Mouse (Mus musculus): ENCODE measurements around the gene Car5b. TPM values are rescaled to one million over a fixed set of nuclear protein-coding genes. Genes with fewer than 3 reads are reported as not detected.
A peak's percentile ranks its signal among the peaks of the same experiment; 100 is the strongest.

Car5b gene
- polyA plus RNA-seq, 1 experiment from 2014 or later: 0.34 TPM

DNA sequence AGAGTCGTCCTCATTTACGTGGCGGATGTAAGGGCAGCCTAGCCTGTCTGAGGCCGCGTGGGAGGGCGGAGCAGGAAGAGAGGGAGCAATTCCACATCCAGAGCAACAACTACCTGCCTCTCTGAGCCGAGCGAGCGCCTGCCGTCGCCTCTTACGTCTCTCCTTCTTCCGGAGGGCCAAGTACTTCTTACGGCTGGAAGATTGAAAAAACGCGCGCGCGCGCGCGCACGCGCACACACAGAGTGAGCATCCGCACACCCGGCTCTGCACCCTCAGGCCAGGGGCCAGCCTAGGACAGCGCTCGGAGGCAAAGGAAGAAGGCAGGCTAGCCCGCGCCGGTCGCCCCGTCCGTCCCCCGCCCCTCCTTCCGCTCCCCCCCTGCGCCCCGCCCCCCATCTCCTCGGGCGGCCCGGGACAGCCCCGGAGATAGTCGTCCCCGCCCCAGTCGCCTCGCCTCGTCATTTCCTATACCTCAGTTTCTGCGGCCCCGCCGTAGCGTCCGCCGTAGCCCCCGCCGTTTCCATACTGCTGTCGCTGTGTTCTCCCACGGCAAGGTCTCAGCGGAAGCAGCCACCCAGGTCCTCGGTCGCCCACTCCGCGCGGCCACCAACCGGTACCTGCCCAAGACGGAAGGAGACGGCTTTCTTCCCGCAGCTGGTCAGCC lies 69.9 kb downstream of the Car5b start:
- Histone ChIP-seq H3K4me1 (ENCODE audit: control insufficient read depth, insufficient read depth, low read length) (no peaks in the 10 kb centered on the region), H3K36me3 (replicated peaks; ENCODE audit: control insufficient read depth, insufficient read depth, low read depth, low read length) (no peaks in the 10 kb centered on the region), H3K9ac (replicated peaks; ENCODE audit: low read length) (peak overlapping the region; percentile 77), H3K27ac (replicated peaks; ENCODE audit: low read depth, low read length) (peak overlapping the region; percentile 95), H3K27me3 (ENCODE audit: control insufficient read depth, insufficient read depth, low read length) (no peaks in the 10 kb centered on the region), H3K4me2 (ENCODE audit: low read depth, low read length) (peak overlapping the region; percentile 45), H3K4me3 (ENCODE audit: low read depth, low read length) (peak overlapping the region; percentile 54), H3K9me3 (replicated peaks; ENCODE audit: control insufficient read depth, low read length) (no peaks in the 10 kb centered on the region)
- DNase-seq (ENCODE audit: low spot score) (peak; percentile 69), ATAC-seq (replicated peaks; ENCODE audit: insufficient number of reproducible peaks, low FRiP score, low TSS enrichment, low read depth) (peak; percentile 91)
- 11% methylated on average over 38 of the region's 67 CpGs for WGBS

DNA sequence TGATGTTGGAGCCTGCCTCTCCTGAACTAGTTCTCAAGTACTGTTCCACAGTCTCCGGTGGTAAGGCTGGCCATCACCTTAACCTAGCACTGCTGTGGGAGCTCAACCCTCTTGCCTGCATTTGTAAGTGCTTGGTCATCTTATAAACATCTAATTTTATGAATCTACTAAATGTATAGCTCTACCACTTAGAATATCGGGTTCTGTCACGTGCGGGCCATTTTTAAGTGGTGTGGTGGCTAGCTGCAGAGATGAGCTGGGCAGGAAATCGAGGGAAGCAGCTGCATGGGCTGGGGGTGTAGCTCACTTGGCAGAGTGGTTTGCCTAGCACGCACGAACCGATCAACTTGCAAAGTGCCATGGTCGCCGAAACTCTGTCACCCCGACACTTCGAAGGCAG lies 70.4 kb downstream of the Car5b start:
- Histone ChIP-seq H3K36me3 (replicated peaks; ENCODE audit: control insufficient read depth, insufficient read depth, low read depth, low read length) (no peaks in the 10 kb centered on the region), H3K9me3 (replicated peaks; ENCODE audit: control insufficient read depth, low read length) (no peaks in the 10 kb centered on the region), H3K4me2 (ENCODE audit: low read depth, low read length) (peak overlapping the region; percentile 45), H3K9ac (replicated peaks; ENCODE audit: low read length) (peak overlapping the region; percentile 77), H3K27me3 (ENCODE audit: control insufficient read depth, insufficient read depth, low read length) (no peaks in the 10 kb centered on the region), H3K4me1 (ENCODE audit: control insufficient read depth, insufficient read depth, low read length) (no peaks in the 10 kb centered on the region), H3K4me3 (ENCODE audit: low read depth, low read length) (peak overlapping the region; percentile 54), H3K27ac (replicated peaks; ENCODE audit: low read depth, low read length) (peak overlapping the region; percentile 95)
- DNase-seq (ENCODE audit: low spot score) (peak; percentile 1), ATAC-seq (replicated peaks; ENCODE audit: insufficient number of reproducible peaks, low FRiP score, low TSS enrichment, low read depth) (no peak)
- WGBS: 29% methylated on average over 12 of the region's 12 CpGs

DNA sequence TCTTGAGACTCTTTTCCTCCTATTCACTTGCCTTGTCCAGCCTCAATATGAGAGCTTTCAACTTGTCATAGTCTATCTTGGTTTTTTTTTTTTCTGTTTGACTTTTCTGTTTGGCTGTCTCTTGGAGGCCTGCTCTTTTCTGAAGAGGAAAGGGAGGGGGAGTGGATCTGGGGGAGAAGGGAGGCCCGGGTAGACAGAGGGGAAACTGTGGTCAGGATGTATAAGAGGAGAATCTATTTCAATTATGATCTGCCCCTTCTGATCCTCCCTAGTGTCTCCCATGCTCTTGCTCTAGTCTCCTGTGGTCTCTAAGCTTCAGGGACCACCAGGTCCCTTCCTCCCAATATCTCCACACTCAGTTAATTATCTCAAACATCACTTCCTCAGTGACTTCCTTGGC lies 76.2 kb downstream of the Car5b start:
- Histone ChIP-seq H3K9me3 (replicated peaks; ENCODE audit: control insufficient read depth, low read length) (no peaks in the 10 kb centered on the region), H3K4me3 (ENCODE audit: low read depth, low read length) (no peak overlapping the region), H3K9ac (replicated peaks; ENCODE audit: low read length) (no peak overlapping the region), H3K4me2 (ENCODE audit: low read depth, low read length) (no peak overlapping the region), H3K4me1 (ENCODE audit: control insufficient read depth, insufficient read depth, low read length) (no peaks in the 10 kb centered on the region), H3K36me3 (replicated peaks; ENCODE audit: control insufficient read depth, insufficient read depth, low read depth, low read length) (no peaks in the 10 kb centered on the region), H3K27ac (replicated peaks; ENCODE audit: low read depth, low read length) (no peak overlapping the region), H3K27me3 (ENCODE audit: control insufficient read depth, insufficient read depth, low read length) (no peaks in the 10 kb centered on the region)
- ATAC-seq (replicated peaks; ENCODE audit: insufficient number of reproducible peaks, low FRiP score, low TSS enrichment, low read depth) (no peak), DNase-seq (ENCODE audit: low spot score) (no peak)
- WGBS: 75% methylated on average over 1 of the region's 1 CpGs

DNA sequence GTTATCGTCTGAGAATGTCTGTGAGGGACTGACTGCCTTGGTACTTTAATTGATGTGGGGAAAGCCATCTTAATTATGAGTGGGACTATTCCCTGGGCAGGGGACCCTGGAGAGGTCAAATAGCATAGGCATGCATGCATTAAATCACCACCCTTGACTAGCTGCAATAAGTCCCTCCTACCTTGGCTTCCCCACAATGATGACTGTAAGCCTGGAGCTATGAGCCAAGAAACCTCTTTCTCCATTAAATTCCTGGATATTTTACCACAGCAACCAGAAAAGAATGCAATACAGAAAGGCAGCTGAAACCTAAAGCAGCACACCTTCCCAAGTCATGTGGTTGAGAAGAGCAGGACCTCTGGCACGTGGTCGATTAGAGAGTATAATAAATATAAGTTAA lies 83.4 kb downstream of the Car5b start:
- WGBS: 91% methylated on average over 3 of the region's 3 CpGs

DNA sequence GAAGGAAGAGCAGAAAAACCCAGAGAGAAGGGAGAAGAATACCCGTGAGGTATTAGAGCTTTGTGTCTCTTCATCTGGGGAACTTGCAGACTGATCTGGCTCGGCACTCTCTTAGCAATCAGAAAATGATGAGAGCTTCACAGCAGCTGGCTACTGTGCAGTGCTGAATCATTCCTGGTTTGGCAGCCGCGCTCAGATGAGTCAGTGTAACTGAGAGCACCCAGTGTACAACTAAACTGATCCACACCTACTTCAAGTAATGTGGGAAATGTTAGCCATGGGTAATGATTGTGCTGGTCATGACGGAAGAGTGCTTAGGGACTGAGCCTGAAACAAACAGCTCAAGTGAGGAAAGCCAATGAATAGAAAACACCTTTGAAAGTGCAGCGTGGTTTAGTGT lies 89.2 kb downstream of the Car5b start:
- H3K4me1 ChIP-seq (ENCODE audit: control insufficient read depth, insufficient read depth, low read length): no peaks in the 10 kb centered on the region
- H3K9me3 ChIP-seq (replicated peaks; ENCODE audit: control insufficient read depth, low read length): no peaks in the 10 kb centered on the region
- H3K4me2 ChIP-seq (ENCODE audit: low read depth, low read length): no peak overlapping the region
- no peak overlapping the region for H3K27ac ChIP-seq (replicated peaks; ENCODE audit: low read depth, low read length)
- ATAC-seq (replicated peaks; ENCODE audit: insufficient number of reproducible peaks, low FRiP score, low TSS enrichment, low read depth) (no peak), DNase-seq (ENCODE audit: low spot score) (no peak)
- no peak overlapping the region for H3K4me3 ChIP-seq (ENCODE audit: low read depth, low read length)
- H3K9ac ChIP-seq (replicated peaks; ENCODE audit: low read length): no peak overlapping the region
- no peaks in the 10 kb centered on the region for H3K36me3 ChIP-seq (replicated peaks; ENCODE audit: control insufficient read depth, insufficient read depth, low read depth, low read length)
- no peaks in the 10 kb centered on the region for H3K27me3 ChIP-seq (ENCODE audit: control insufficient read depth, insufficient read depth, low read length)
- WGBS: 92% methylated on average over 6 of the region's 6 CpGs

More for the DNA sequence above, 83.4 kb downstream of the Car5b start:
- Histone ChIP-seq H3K4me3 (ENCODE audit: low read depth, low read length) (no peak overlapping the region), H3K27me3 (ENCODE audit: control insufficient read depth, insufficient read depth, low read length) (no peaks in the 10 kb centered on the region), H3K4me1 (ENCODE audit: control insufficient read depth, insufficient read depth, low read length) (no peaks in the 10 kb centered on the region), H3K9ac (replicated peaks; ENCODE audit: low read length) (no peak overlapping the region), H3K4me2 (ENCODE audit: low read depth, low read length) (no peak overlapping the region), H3K36me3 (replicated peaks; ENCODE audit: control insufficient read depth, insufficient read depth, low read depth, low read length) (no peaks in the 10 kb centered on the region), H3K9me3 (replicated peaks; ENCODE audit: control insufficient read depth, low read length) (no peaks in the 10 kb centered on the region), H3K27ac (replicated peaks; ENCODE audit: low read depth, low read length) (no peak overlapping the region)
- DNase-seq (ENCODE audit: low spot score) (no peak), ATAC-seq (replicated peaks; ENCODE audit: insufficient number of reproducible peaks, low FRiP score, low TSS enrichment, low read depth) (no peak)

DNA sequence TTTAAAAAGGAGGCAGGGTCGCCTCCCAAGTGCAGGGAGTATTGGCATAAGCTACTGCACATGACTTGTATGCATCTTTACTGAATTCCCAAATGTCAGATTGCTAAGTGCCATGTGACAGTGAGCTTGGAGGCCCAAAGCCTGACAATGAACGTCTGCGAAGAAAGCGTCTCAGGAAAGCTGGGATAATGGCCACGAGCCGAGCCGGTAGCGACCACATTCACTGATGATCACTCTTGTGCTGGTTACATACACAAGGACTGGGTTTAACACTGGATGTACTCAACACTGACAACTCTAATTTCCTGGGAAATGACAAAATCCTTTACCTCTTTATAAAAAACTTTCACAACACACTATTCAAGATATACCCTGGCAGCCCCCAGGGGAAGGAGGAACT lies 93.1 kb downstream of the Car5b start:
- H3K27me3 ChIP-seq (ENCODE audit: control insufficient read depth, insufficient read depth, low read length): no peaks in the 10 kb centered on the region
- 84% methylated on average over 8 of the region's 8 CpGs for WGBS

DNA sequence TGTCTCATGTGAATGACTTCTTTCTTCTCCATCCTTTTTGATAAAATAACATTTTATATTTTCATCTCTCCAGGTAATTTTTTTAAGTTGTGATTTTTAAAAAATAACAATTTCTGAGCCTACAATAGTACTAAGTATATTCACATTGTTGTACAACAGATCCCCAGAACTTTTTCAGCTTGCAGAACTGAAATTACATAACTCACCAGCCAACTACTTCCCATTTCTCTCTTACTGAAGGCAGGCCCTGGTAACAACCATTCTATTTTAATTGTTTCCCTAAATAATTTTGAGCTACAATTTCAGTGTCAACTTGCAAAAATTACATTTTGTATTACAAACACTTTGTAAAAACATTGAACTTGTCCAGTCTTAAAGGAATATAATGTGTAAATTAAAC lies 98.2 kb downstream of the Car5b start:
- H3K4me2 ChIP-seq (ENCODE audit: low read depth, low read length): no peak overlapping the region
- no peak overlapping the region for H3K4me3 ChIP-seq (ENCODE audit: low read depth, low read length)
- no peaks in the 10 kb centered on the region for H3K27me3 ChIP-seq (ENCODE audit: control insufficient read depth, insufficient read depth, low read length)
- H3K9ac ChIP-seq (replicated peaks; ENCODE audit: low read length): no peak overlapping the region
- no peaks in the 10 kb centered on the region for H3K4me1 ChIP-seq (ENCODE audit: control insufficient read depth, insufficient read depth, low read length)
- H3K27ac ChIP-seq (replicated peaks; ENCODE audit: low read depth, low read length): no peak overlapping the region
- ATAC-seq (replicated peaks; ENCODE audit: insufficient number of reproducible peaks, low FRiP score, low TSS enrichment, low read depth) (no peak), DNase-seq (ENCODE audit: low spot score) (no peak)
- H3K36me3 ChIP-seq (replicated peaks; ENCODE audit: control insufficient read depth, insufficient read depth, low read depth, low read length): no peaks in the 10 kb centered on the region
- no peaks in the 10 kb centered on the region for H3K9me3 ChIP-seq (replicated peaks; ENCODE audit: control insufficient read depth, low read length)

More for the DNA sequence above, 93.1 kb downstream of the Car5b start:
- Histone ChIP-seq H3K4me3 (ENCODE audit: low read depth, low read length) (no peak overlapping the region), H3K36me3 (replicated peaks; ENCODE audit: control insufficient read depth, insufficient read depth, low read depth, low read length) (no peaks in the 10 kb centered on the region), H3K4me2 (ENCODE audit: low read depth, low read length) (no peak overlapping the region), H3K4me1 (ENCODE audit: control insufficient read depth, insufficient read depth, low read length) (no peaks in the 10 kb centered on the region), H3K9ac (replicated peaks; ENCODE audit: low read length) (no peak overlapping the region), H3K27ac (replicated peaks; ENCODE audit: low read depth, low read length) (no peak overlapping the region), H3K9me3 (replicated peaks; ENCODE audit: control insufficient read depth, low read length) (no peaks in the 10 kb centered on the region)
- no peak for ATAC-seq (replicated peaks; ENCODE audit: insufficient number of reproducible peaks, low FRiP score, low TSS enrichment, low read depth)
- DNase-seq (ENCODE audit: low spot score): no peak

Measured in embryonic facial prominence, embryonic 11.5 days (tissue).